Mouse (Mus musculus): Measurements from ENCODE around the gene Topbp1.

GRCm38 (mm10) chr9:103378686-103379085 lies 73.7 kb downstream of the Topbp1 start:
- TF ChIP-seq CTCF (IDR thresholded peaks at IDR 0.05; ENCODE audit: control insufficient read depth, insufficient read depth, insufficient replicate concordance, low read depth, low read length) = no peak
- no peak for TF ChIP-seq POLR2A (IDR thresholded peaks at IDR 0.05; ENCODE audit: control insufficient read depth, low read depth, low read length)
